Mouse (Mus musculus): ENCODE data around the gene Oxsm.

The Oxsm gene

DNA sequence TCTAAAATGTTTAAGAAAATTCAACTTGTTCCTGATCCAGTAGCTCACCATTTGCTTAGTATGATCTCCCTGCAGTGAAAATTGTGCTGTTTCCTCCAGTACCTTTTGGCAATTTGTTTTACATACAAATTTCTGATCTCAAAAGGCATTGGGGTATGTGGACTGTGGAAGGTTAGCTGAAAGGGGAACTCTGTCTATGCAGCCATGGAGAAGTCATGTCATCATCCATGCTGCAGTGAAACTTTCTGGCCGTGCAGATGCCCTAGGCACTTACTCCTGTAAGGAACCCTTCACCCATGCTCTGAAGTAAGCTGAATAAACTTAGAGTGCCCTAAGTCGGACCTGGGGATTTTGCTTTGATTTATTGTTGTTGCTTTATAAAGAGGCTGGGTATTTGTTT lies 5.2 kb downstream of the Oxsm start:
- POLR2A ChIA-PET = interaction anchor here in 2 of 4 experiments (0.8 to 2.1 kb wide), 6 partner anchors 16 to 120 kb away, joined by 3 to 14 read pairs (median 6); partner anchors contain the start of gene Top2b (in 1 of the 2)
- CTCF ChIA-PET = interaction anchor here in 1 of 4 experiments (0.6 kb wide), 1 partner anchor 678 kb away, joined by 6 read pairs; no protein-coding TSS in a partner anchor

DNA sequence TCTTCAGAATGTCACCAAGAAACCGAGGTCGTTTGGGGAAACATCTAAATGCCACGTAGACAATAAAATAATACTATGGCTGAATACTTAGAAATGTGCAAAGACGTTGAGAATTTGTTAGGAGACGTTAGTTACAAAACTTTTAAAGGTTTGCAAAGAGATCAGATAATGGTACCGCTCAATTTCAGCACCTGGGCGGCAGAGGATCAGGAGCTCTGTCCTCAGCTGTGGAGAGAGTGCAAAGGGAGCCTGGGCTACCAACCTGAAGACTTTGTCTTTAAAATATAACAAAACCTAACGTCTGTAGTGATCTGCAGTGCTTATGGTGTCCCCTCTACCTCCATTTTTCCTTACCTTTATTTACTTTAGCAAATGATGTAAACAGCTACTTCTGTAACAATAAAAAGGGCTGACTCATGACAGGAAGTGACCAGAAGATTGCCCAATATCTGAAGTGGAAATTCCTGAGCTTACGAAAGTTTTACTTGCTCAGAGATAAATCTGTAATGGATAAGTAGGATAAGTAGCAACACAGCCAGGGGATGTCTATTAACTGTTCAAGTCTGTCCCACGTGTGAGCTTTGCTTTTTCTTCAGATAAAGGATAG lies 5.9 kb downstream of the Oxsm start:
- ChIA-PET CTCF (interaction anchor here (0.5 to 1.4 kb wide), 5 partner anchors 136 to 1052 kb away, joined by 3 to 6 read pairs (median 4); no protein-coding TSS in a partner anchor), POLR2A (interaction anchor here in 3 of 4 experiments (0.5 to 2.1 kb wide), 21 partner anchors 9 to 350 kb away, joined by 3 to 14 read pairs (median 5); partner anchors contain the start of gene Top2b (in 2 of the 3))

DNA sequence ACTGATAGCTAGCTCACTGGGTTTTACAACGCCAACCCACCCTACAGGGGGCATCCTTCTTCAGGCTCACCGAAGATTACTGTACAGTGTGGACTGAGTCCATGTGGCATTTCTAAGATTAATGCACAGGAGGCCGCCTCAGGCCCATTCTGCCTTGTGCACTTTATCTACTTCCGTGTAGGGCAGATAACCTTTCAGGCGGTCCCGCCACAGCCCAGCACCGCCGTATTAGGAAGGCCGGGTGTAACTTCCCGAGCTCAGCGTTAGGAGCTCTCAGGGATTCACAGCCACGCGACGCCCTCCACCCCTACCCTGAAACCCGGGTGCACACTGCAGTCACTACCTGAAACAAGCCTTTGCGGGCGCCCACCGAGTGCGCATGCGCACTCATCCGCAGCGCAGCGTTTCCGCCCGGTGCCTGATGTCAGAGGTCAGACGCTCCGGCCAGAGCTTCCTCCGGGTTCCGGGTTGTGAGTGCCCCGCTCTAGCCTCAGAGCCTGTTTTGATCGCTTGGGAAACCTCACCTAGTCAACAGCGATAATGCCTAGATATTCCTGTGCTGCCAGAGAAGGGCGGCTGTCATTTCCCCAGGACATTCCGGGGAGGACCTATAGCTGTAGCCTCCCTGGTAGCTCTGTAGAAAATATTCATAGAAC lies 6.5 kb downstream of the Oxsm start:
- ChIA-PET CTCF (interaction anchor here in 3 of 4 experiments (0.5 to 1.4 kb wide), 4 partner anchors 137 to 298 kb away, joined by 3 to 5 read pairs (median 4); no protein-coding TSS in a partner anchor), POLR2A (interaction anchor here in 2 of 4 experiments (0.5 to 2.1 kb wide), 22 partner anchors 9 to 350 kb away, joined by 3 to 14 read pairs (median 4); partner anchors contain the start of gene Top2b (in 2 of the 2))

DNA sequence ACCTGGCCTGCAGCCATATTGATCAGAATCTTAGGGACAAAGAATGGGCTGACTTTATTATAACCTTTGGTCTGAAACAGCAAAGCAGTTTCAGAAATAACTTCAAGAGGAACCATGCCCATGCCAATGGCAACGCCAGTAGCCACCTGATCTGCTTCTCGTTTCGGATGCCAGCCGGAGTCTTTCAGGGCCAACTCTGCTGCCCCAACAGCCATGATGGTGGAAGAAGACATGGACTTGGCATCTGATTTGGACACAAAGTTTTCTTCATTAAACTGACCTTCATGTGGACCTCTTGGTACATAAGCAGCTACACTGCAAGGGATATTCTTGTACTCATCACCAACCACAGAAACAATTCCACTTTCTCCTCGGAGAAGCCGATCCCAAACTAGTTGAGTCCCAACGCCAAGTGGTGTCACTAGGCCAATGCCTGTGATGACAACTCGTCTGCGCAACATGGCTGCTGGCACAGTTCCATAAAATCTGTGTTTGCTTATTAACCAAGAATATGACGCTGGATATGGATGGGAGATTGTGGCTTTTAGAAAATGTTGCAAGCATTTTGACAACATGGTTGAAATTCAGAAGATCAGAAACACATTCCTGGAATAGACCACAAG lies 7.3 kb downstream of the Oxsm start:
- ChIA-PET CTCF (interaction anchor here in 1 of 4 experiments (1.0 kb wide), 1 partner anchor 138 kb away, joined by 3 read pairs; no protein-coding TSS in a partner anchor), POLR2A (interaction anchor here in 2 of 4 experiments (0.7 to 2.1 kb wide), 10 partner anchors 8 to 140 kb away, joined by 3 to 14 read pairs (median 5); partner anchors contain the start of gene Top2b (in 2 of the 2))

DNA sequence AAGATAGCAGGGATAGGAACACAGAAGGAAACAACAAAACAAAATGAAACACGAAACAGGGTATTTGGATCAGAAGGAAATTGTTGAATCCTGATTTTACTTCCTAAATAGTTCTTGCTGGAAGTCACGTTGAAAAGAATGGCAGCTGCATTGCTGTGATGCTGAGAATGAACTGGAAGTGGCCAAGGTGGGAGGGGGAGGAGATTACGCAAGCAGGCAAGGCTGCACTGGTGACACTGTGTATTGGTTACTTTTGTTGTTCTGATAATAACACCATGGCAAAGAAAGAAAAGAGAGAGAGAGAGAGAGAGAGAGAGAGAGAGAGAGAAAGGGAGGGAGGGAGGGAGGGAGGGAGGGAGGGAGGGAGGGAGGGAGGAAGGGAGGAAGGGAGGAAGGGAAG lies 13.1 kb downstream of the Oxsm start:
- ChIA-PET CTCF (no interaction called here), POLR2A (no interaction called here)

DNA sequence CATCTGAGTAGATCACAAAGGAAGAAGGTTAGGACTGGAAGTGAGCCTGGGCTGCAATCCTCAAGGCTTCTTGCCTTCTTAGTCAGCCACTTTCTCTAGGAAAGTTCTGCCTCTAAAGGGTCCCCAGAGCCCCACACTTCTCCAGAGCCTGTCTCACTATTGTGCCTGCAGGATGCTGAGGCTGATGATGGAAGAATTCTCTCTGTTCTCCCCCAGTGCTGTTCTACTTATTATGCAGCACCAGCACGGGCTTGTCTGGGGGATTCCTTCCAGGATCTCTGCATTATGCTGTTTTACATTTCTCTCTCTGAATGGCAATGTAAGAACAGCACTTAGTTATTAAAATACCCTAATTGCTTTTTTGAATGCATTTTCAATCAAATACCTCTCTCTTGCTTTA lies 16.1 kb downstream of the Oxsm start:
- ChIA-PET POLR2A (interaction anchor here in 1 of 4 experiments (0.7 kb wide), 1 partner anchor 437 kb away, joined by 4 read pairs; no protein-coding TSS in a partner anchor), CTCF (interaction anchor here in 1 of 4 experiments (0.5 kb wide), 1 partner anchor 1425 kb away, joined by 3 read pairs; no protein-coding TSS in a partner anchor)

DNA sequence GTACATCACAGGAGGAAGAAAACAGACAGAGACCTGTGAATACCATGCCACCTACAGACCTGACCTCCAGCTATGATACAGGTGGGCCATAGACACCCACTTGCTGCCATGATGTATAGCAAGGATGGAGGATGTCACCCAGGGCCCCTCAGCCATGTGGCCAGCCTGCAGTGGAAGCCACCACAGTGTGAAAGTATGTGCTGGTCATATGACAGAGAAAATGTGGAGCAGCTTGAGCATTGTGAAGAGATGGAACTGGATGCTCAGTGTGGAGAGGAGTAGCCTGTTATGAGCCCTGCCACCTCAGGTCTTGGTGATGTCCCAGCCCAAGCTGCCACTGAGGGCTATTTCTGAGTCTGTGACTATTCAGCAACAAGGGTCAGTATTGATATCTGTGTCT lies 19.0 kb downstream of the Oxsm start:
- ChIA-PET CTCF (no interaction called here), POLR2A (interaction anchor here in 2 of 4 experiments (0.5 to 1.3 kb wide), 2 partner anchors 10 to 12 kb away, joined by 4 to 10 read pairs; no protein-coding TSS in a partner anchor)

DNA sequence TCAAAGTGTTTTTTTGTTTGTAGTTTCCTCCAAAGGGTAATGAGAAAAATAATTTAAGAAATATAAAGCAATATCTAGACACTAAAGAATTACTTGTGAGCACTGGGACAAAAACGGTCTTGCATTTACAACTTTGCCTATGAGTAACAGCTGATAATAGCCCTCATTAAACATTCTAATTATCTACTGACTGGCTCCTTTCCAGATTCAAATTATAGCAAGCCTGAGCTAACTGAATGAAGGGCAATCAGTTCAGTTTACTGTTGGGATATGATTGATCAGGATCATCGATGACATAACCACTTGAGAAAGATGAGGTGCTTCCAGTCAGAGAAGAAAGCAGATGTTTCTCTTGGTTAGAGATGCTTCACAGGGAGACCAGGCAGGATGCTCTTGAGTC lies 20.2 kb downstream of the Oxsm start:
- ChIA-PET CTCF (no interaction called here), POLR2A (no interaction called here)

DNA sequence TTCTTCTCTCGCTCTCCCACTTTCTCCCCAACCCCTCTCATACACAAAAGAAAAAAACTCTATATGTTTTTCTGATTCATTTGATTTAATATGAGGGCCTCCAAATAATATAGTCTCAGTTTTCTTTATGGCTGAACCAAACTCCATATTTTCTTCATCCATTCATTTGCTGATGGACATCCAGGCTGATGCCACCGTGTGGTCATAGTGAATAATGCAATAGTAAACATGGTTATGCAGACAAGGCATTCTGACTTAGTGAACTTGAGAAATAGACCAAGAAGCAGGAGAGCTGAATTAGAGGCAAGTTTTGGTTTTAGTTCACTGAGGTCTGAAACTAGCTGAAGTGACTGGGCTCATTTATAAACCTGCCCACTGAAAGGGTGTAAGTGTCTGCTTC lies 30.6 kb downstream of the Oxsm start:
- CTCF ChIA-PET = no interaction called here
- POLR2A ChIA-PET = no interaction called here

DNA sequence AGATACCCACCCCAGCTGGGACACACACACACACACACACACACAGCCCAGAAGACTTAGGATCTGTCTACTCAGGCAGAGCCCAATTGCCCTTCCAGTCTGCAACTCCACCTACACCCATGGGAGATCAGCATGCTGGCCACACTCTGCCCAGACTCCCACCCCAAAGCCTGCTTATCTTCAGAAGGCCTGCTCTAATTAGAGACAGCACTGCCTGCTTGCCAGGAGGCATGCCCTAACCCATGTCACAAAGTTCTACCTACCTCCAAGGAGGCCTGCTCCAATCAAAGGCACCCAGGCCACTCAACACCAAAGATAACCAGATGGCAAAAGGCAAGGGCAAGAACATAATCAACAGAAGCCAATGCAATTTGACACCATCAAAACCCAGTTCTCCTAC lies 41.9 kb downstream of the Oxsm start:
- POLR2A ChIA-PET = no interaction called here
- CTCF ChIA-PET = no interaction called here

DNA sequence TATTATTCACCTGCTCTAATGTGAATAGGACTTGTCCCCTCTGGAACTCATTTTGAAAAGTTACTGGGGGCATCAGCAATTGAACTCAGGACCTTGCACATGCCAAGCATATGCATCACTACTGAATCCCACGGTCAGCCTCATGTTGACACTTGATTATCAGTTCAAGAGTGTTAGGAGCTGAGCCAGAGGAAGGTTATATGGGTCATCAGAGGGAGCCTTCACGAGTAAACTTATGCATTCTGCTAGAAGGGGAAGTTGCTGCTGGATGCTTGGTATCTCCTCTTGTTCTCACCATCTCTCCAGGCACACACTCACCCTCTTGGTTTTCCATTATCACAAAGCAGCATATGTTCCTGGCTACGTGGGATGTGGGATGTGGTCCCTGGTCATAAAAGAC lies 47.9 kb downstream of the Oxsm start:
- ChIA-PET CTCF (no interaction called here), POLR2A (no interaction called here)

DNA sequence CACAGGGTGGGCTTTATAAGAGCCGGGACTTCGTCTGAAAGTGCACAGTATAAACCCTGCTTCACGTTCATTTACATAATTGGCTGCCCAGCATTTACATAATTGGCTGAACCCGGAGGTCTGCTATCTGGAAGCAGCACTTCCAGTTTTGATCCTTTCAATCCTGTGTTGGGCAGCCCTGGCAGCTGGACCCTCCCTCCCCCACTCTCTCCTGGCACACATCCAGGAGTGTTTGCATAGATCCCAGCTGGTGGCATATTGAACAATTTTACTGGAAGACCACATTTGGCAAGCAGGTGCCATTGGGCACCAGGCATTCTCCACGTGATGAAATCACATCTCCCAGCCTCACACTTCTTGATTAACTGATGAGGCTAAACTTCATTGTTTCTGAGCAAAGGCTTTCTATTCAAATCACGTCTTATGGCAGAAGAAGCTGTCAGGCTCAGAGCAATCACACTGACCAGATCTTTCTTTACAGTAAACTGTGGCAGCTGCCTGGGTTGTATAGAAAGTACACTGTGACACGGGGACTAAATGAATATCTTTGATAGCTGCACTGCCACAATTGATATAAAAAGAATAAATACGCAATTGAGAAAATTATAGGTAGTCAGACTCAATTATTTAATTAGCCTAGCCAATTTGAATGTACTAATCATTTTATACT lies 48.5 kb downstream of the Oxsm start:
- ChIA-PET CTCF (no interaction called here), POLR2A (interaction anchor here in 1 of 4 experiments (0.9 kb wide), 1 partner anchor 19 kb away, joined by 3 read pairs; no protein-coding TSS in a partner anchor)

DNA sequence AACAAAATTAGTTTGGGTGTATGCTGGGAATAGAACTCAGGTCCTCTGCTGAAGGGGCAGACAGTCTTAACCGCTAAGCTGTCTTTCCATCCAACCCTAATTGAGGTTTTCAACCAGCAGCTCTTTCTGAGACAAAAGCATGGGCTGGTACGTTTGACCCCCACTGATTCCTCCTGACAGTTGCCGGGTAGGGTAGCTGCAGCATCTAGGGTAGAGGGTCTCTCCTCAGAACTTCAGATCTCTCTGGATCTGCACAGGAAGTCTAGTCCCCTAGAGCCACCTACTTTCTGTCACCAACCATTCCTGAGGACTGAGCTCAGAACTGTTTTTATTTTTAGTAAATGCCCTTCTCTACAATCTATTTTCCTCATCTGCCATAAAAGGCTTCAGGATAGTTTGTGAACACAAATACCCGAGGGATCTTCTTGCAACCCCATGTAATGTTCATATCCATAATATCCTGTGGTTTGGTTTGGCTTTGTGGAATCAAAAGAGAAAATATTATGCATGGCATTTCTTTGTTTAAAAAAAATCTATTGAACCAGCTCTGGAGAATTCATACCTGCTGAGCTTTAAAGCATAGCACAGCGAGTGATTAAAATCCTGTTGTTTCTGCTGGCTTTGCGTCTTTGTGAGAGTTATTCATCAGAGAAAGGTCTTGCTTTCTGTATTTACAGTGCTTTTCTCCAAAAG lies 49.2 kb downstream of the Oxsm start:
- ChIA-PET POLR2A (interaction anchor here in 1 of 4 experiments (0.9 kb wide), 1 partner anchor 18 kb away, joined by 3 read pairs; no protein-coding TSS in a partner anchor), CTCF (no interaction called here)

DNA sequence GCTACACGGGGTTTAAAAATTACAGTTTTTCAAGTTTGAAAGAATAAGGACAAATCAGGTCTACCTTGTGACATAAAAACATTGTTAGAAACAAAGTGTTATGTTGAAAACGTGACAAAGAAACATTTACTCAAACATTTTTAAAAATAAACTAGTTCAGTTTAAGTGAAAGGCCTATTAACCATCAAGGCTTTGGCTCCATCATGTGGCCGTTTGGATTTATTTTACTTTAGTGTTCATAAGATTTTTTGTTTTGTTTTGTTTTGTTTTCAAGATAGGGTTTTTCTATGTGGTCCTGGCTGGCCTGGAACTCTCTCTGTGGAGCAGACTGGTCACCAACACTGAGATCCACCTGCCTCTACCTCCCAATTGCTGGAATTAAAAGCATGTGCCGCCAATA lies 53.1 kb downstream of the Oxsm start:
- CTCF ChIA-PET = interaction anchor here in 1 of 4 experiments (0.6 kb wide), 1 partner anchor 184 kb away, joined by 3 read pairs; no protein-coding TSS in a partner anchor
- POLR2A ChIA-PET = no interaction called here

DNA sequence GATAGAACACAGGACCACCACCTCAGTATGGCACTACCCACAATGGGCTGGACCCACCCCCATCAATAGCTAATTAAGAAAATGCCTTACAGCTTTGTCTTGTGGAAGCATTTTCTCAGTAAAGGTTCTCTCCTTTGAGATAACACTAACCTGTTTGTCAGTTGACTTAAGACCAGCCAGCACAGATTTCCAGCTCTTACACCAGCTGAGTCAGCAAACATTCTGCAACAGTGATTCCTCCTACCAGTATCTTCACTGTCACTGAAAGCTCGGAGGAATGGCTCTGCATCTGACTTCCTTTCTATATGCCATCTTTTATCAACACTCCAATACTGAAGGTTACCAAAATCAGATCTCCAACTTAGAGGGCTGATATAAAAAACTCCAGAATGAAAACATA lies 54.1 kb downstream of the Oxsm start:
- ChIA-PET POLR2A (no interaction called here), CTCF (no interaction called here)

DNA sequence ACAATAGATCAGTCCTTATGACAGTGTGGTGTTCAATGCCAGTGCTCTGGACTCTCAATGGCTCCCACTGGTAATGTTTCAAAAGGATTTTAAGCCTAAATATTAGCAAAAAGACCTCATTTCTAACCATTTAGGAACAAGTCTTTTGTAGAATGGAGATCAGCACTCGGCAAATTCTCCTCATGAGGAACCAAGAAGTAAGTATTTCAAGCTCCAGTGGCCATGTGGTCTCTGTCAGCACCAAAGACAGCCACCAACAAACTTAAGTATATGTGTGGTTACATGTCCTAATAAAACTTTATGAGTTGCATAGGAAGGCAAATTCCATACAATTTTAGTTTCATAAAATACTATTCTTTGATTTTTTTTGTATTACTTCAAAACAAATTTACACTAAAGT lies 55.5 kb downstream of the Oxsm start:
- POLR2A ChIA-PET = interaction anchor here in 1 of 4 experiments (0.6 kb wide), 1 partner anchor 13 kb away, joined by 3 read pairs; no protein-coding TSS in a partner anchor
- CTCF ChIA-PET = no interaction called here

DNA sequence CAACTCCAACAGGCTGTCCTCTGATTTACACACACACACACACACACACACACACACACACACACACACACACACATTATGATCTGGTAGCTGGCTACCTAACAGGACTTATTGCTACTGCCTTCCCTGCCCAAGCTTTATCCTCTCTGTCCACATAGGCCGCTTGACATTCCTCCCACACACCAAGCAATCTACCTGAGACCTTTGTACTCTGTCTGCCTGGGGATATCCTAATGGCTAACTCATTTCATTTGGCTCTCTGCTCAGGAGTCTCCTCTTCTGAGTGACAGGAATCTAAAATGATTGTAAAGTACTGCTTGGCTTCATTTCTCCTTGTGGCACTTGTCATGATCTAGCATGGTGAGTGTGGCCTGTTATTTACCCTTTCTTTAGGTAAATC lies 60.5 kb downstream of the Oxsm start:
- CTCF ChIA-PET = interaction anchor here in 1 of 4 experiments (0.6 kb wide), 1 partner anchor 214 kb away, joined by 3 read pairs; no protein-coding TSS in a partner anchor
- POLR2A ChIA-PET = interaction anchor here in 1 of 4 experiments (0.5 to 0.7 kb wide), 2 partner anchors 9 to 324 kb away, joined by 3 to 4 read pairs; no protein-coding TSS in a partner anchor

Measured in embryonic stem cell, embryonic (primary cell).